Mouse (Mus musculus): ENCODE measurements around the gene Gm27179.
"Not testable (repeated sequence)": the region's sequence is repeated elsewhere in the genome, so short reads cannot be mapped to it uniquely, and the experiment has no call there.

DNA sequence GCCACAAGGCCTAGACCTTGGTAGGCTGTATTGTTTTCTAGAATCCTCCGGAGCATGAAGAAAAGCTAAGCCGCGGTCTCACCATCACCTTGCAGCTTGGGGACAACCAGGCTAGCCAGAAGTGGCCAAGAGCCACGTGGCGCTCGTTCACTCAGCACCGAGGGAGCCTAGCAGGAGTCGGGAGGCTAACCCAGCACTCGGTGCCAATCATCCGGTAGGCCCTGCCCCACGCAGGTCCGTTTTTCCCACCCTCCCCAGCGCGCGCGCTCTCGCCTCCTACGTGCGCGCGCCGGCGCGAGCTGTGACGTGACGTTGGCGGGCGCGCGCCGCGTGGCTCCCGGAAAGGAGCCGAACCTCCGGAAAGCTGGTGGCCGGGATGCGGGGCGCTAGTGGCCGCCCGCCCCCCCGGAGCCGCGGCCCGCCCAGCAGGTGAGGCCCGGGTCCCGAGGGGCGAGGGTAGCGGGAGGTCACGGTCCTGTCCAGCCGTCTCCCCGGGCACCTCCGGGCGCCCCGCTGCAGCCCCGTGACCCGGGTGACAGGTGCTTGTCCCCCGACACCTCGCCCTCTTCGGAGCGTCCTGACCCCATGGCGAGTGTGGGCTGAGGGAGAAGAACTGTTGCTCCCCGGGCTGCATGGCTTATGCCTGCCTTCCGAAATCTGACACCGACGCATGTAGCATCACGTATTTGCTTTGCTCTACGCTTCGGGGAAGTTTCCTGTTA is 42.9 kb upstream of the Gm27179 start, which contains the start of gene Entpd4b:
- TF ChIP-seq CTCF (IDR thresholded peaks at IDR 0.05; ENCODE audit: extremely low read depth, insufficient read depth, insufficient read length, insufficient replicate concordance); POLR2A (IDR thresholded peaks at IDR 0.05; ENCODE audit: low read depth, low read length): not testable (repeated sequence)

Data from spleen, adult 2 months (tissue).